Mouse (Mus musculus) CH12.LX (cell line): ENCODE measurements at regions not wholly inside any gene's neighbourhood (a gene's known extent, or its start where the extent isn't known, plus 50 kb on each side); places are given as distances from the start of the nearest gene placed in this dataset.

Experiments
- POLR2A ChIP-seq: IDR thresholded peaks from 2 replicates; pipeline ENCODE4 v1.6.1; 2011; ENCODE audit warnings: low read depth, mild to moderate bottlenecking, improper control_type of control experiment, low read length
- SMC3 ChIP-seq: IDR thresholded peaks from 2 replicates; pipeline ENCODE4 v1.6.1; 2011; ENCODE audit warnings: low read depth, low read length, improper control_type of control experiment

DNA sequence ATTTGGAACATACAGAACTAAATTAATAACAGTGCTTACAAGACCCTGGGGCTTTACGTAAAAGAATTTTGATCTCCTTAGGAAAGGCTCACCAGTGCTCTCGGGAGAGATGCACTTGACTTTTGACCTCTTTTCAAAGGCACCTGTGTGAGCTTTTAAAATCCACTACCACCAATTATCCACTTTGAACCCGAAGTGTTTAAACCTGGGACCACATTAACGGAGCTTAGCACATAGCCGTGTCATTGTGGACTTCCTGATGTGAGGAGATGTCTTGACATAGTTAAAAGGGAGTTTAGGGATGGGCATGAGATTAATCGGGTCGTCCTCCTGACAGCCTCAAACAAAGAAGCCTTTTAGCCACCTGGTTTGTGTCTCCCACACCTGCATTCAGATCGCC lies 286.6 kb upstream of the Ddhd1 start:
- TF ChIP-seq SMC3 (no peak), POLR2A (no peak)
